Mouse (Mus musculus) neural tube, embryonic 12.5 days (tissue): ENCODE results near the gene Gm36028. TPM values are rescaled to one million over a fixed set of nuclear protein-coding genes. Genes with fewer than 3 reads are reported as not detected.

ENCODE experiments used
- ATAC-seq: fragments of 200-750 bp; cut with Nextera tagmentation; 2 replicates; pipeline ENCODE4 v1.8.0; 2017; ENCODE audit warnings: low read depth, mild to moderate bottlenecking, moderate TSS enrichment, moderate library complexity; ENCODE audit not compliant: low FRiP score
- H3K27ac ChIP-seq: fragments of 300-500 bp; sonication (generic); 2 replicates; pipeline ENCODE4 v1.5.1; 2016
- H3K27me3 ChIP-seq: fragments of 300-500 bp; sonication (generic); replicated peaks from 2 replicates; pipeline ENCODE4 v1.6.1; 2016; ENCODE audit warnings: mild to moderate bottlenecking
- H3K36me3 ChIP-seq: fragments of 300-500 bp; sonication (generic); 2 replicates; pipeline ENCODE4 v1.6.1; 2016; ENCODE audit warnings: mild to moderate bottlenecking
- H3K4me1 ChIP-seq: fragments of 300-500 bp; sonication (generic); 2 replicates; pipeline ENCODE4 v1.6.1; 2016
- H3K4me2 ChIP-seq: fragments of 300-500 bp; sonication (generic); replicated peaks from 2 replicates; pipeline ENCODE4 v1.6.1; 2016; ENCODE audit warnings: mild to moderate bottlenecking
- H3K4me3 ChIP-seq: fragments of 300-500 bp; sonication (generic); 2 replicates; pipeline ENCODE4 v1.5.1; 2016
- H3K9ac ChIP-seq: fragments of 300-500 bp; sonication (generic); 2 replicates; pipeline ENCODE4 v1.6.1; 2016; ENCODE audit warnings: mild to moderate bottlenecking
- H3K9me3 ChIP-seq: fragments of 300-500 bp; sonication (generic); 2 replicates; pipeline ENCODE4 v1.6.1; 2016; ENCODE audit warnings: mild to moderate bottlenecking
- WGBS: fragments of 180-500 bp; shearing (Covaris S2); methylation state at CpG from one replicate; pipeline ENCODE4 v1.1.7; 2016; 5-methylcytosine and 5-hydroxymethylcytosine counted together
- polyA plus RNA-seq: library from polyadenylated mRNA; unstranded; fragments of >200 nt; fragmentation: Nextera tagmentation; extraction: Ambion mirVana; gene quantifications from 2 replicates; pipeline ENCODE4 v1.2.1, GENCODE M21; 2016

Gm36028 gene
- polyA plus RNA-seq, 1 experiment from 2014 or later, result not detected

- Histone ChIP-seq H3K9me3 (no peaks in the 10 kb centered on the region), H3K4me3 (no peak overlapping the region), H3K4me2 (no peak overlapping the region), H3K27me3 (no peaks in the 10 kb centered on the region), H3K27ac (no peak overlapping the region), H3K9ac (no peak overlapping the region), H3K36me3 (peaks cover 20% of the 10 kb centered on the region), H3K4me1 (peaks cover 17% of the 10 kb centered on the region)
- no peak for ATAC-seq
- 93% methylated on average over 4 of the region's 4 CpGs for WGBS
Observed at GRCm38 (mm10) chr16:37874501-37875235, 13.7 kb upstream of the Gm36028 start.

- H3K9me3 ChIP-seq, result no peaks in the 10 kb centered on the region
- peak overlapping the region; percentile 31 for H3K4me2 ChIP-seq
- WGBS, result 84% methylated on average over 4 of the region's 4 CpGs
- H3K4me3 ChIP-seq, result no peak overlapping the region
- no peaks in the 10 kb centered on the region for H3K27me3 ChIP-seq
- H3K36me3 ChIP-seq, result no peaks in the 10 kb centered on the region
- no peak overlapping the region for H3K27ac ChIP-seq
- H3K9ac ChIP-seq, result no peak overlapping the region
- H3K4me1 ChIP-seq, result peaks cover 22% of the 10 kb centered on the region
- no peak for ATAC-seq
Observed at GRCm38 (mm10) chr16:37871112-37871715, 10.3 kb upstream of the Gm36028 start.

GRCm38 (mm10) chr16:37869470-37870231 lies 8.7 kb upstream of the Gm36028 start:
- WGBS, result 45% methylated on average over 4 of the region's 4 CpGs
- H3K4me3 ChIP-seq, result peak overlapping the region; percentile 98
- H3K36me3 ChIP-seq, result no peaks in the 10 kb centered on the region
- no peaks in the 10 kb centered on the region for H3K27me3 ChIP-seq
- no peaks in the 10 kb centered on the region for H3K9me3 ChIP-seq
- peak overlapping the region; percentile 99 for H3K9ac ChIP-seq
- H3K27ac ChIP-seq, result no peak overlapping the region
- no peak for ATAC-seq
- H3K4me2 ChIP-seq, result peak overlapping the region; percentile 64
- H3K4me1 ChIP-seq, result peaks cover 22% of the 10 kb centered on the region

GRCm38 (mm10) chr16:37868506-37869469 lies 7.8 kb upstream of the Gm36028 start:
- H3K4me3 ChIP-seq, result peak overlapping the region; percentile 98
- H3K4me2 ChIP-seq, result peak overlapping the region; percentile 64
- H3K9ac ChIP-seq, result peak overlapping the region; percentile 99
- no peaks in the 10 kb centered on the region for H3K36me3 ChIP-seq
- WGBS, result under 1% methylated on average over 87 of the region's 87 CpGs
- H3K27me3 ChIP-seq, result no peaks in the 10 kb centered on the region
- H3K9me3 ChIP-seq, result no peaks in the 10 kb centered on the region
- ATAC-seq, result peak; percentile 66
- peaks cover 22% of the 10 kb centered on the region for H3K4me1 ChIP-seq
- peak overlapping the region; percentile 96 for H3K27ac ChIP-seq

- peaks cover 22% of the 10 kb centered on the region for H3K4me1 ChIP-seq
- under 1% methylated on average over 78 of the region's 86 CpGs for WGBS
Observed at GRCm38 (mm10) chr16:37867791-37868505, 7.0 kb upstream of the Gm36028 start, which contains the start of gene Lrrc58. Gene Lrrc58, plus strand, starts transcription at chr16:37868389.

GRCm38 (mm10) chr16:37865841-37866240 lies 4.9 kb upstream of the Gm36028 start:
- no peak overlapping the region for H3K27ac ChIP-seq
- no peak overlapping the region for H3K4me2 ChIP-seq
- 86% methylated on average over 9 of the region's 9 CpGs for WGBS
- H3K27me3 ChIP-seq, result no peaks in the 10 kb centered on the region
- no peak overlapping the region for H3K4me3 ChIP-seq
- no peak overlapping the region for H3K9ac ChIP-seq
- ATAC-seq, result no peak
- H3K36me3 ChIP-seq, result no peaks in the 10 kb centered on the region
- H3K4me1 ChIP-seq, result peaks cover 16% of the 10 kb centered on the region
- H3K9me3 ChIP-seq, result no peaks in the 10 kb centered on the region

More at GRCm38 (mm10) chr16:37867791-37868505, 7.0 kb upstream of the Gm36028 start, which contains the start of gene Lrrc58:
- H3K9me3 ChIP-seq, result no peaks in the 10 kb centered on the region
- peak; percentile 96 for ATAC-seq
- no peaks in the 10 kb centered on the region for H3K36me3 ChIP-seq
- peak within 1 kb of the TSS; percentile 96 for H3K27ac ChIP-seq
- peak within 1 kb of the TSS; percentile 98 for H3K4me3 ChIP-seq
- peak within 1 kb of the TSS; percentile 99 for H3K9ac ChIP-seq
- peak within 1 kb of the TSS; percentile 64 for H3K4me2 ChIP-seq
- no peaks in the 10 kb centered on the region for H3K27me3 ChIP-seq

GRCm38 (mm10) chr16:37863876-37864275 lies 2.9 kb upstream of the Gm36028 start:
- Histone ChIP-seq H3K4me3 (no peak overlapping the region), H3K27ac (no peak overlapping the region), H3K36me3 (no peaks in the 10 kb centered on the region), H3K4me2 (no peak overlapping the region), H3K9me3 (no peaks in the 10 kb centered on the region), H3K27me3 (no peaks in the 10 kb centered on the region), H3K4me1 (0 out of 2 replicates have a peak, but pooled peaks cover 5% of the 10 kb centered on the region), H3K9ac (no peak overlapping the region)
- WGBS, result 88% methylated on average over 3 of the region's 3 CpGs
- ATAC-seq, result no peak

GRCm38 (mm10) chr16:37860213-37860612 lies 733 bp downstream of the Gm36028 start:
- H3K36me3 ChIP-seq, result no peaks in the 10 kb centered on the region
- ATAC-seq, result no peak
- no peaks in the 10 kb centered on the region for H3K4me1 ChIP-seq
- H3K4me3 ChIP-seq, result no peak overlapping the region
- H3K4me2 ChIP-seq, result no peak overlapping the region
- no peaks in the 10 kb centered on the region for H3K27me3 ChIP-seq
- WGBS, result 83% methylated on average over 7 of the region's 7 CpGs
- H3K9me3 ChIP-seq, result no peaks in the 10 kb centered on the region
- H3K27ac ChIP-seq, result no peak overlapping the region
- H3K9ac ChIP-seq, result no peak overlapping the region

- 57% methylated on average over 8 of the region's 8 CpGs for WGBS
- ATAC-seq, result no peak
- no peaks in the 10 kb centered on the region for H3K9me3 ChIP-seq
Observed at GRCm38 (mm10) chr16:37857495-37857894, 3.5 kb downstream of the Gm36028 start.

GRCm38 (mm10) chr16:37856327-37856726 lies 4.6 kb downstream of the Gm36028 start:
- no peaks in the 10 kb centered on the region for H3K36me3 ChIP-seq
- H3K9me3 ChIP-seq, result no peaks in the 10 kb centered on the region
- no peaks in the 10 kb centered on the region for H3K27me3 ChIP-seq
- no peak overlapping the region for H3K27ac ChIP-seq
- no peak overlapping the region for H3K4me3 ChIP-seq
- H3K4me2 ChIP-seq, result no peak overlapping the region
- WGBS, result 72% methylated on average over 3 of the region's 3 CpGs
- H3K4me1 ChIP-seq, result no peaks in the 10 kb centered on the region
- no peak for ATAC-seq
- no peak overlapping the region for H3K9ac ChIP-seq

More at GRCm38 (mm10) chr16:37857495-37857894, 3.5 kb downstream of the Gm36028 start:
- no peak overlapping the region for H3K9ac ChIP-seq
- H3K4me2 ChIP-seq, result no peak overlapping the region
- no peak overlapping the region for H3K4me3 ChIP-seq
- H3K27me3 ChIP-seq, result no peaks in the 10 kb centered on the region
- no peak overlapping the region for H3K27ac ChIP-seq
- no peaks in the 10 kb centered on the region for H3K36me3 ChIP-seq
- H3K4me1 ChIP-seq, result no peaks in the 10 kb centered on the region

- no peak overlapping the region for H3K9ac ChIP-seq
- 79% methylated on average over 8 of the region's 8 CpGs for WGBS
Observed at GRCm38 (mm10) chr16:37855583-37855982, 5.4 kb downstream of the Gm36028 start.

More at GRCm38 (mm10) chr16:37855583-37855982, 5.4 kb downstream of the Gm36028 start:
- Histone ChIP-seq H3K9me3 (no peaks in the 10 kb centered on the region), H3K27ac (no peak overlapping the region), H3K4me2 (no peak overlapping the region), H3K4me1 (no peaks in the 10 kb centered on the region), H3K27me3 (no peaks in the 10 kb centered on the region), H3K36me3 (no peaks in the 10 kb centered on the region), H3K4me3 (no peak overlapping the region)
- ATAC-seq, result no peak
